Mouse (Mus musculus): ENCODE measurements around the gene Ankfy1. TPM values are rescaled to one million over a fixed set of nuclear protein-coding genes. Genes with fewer than 3 reads are reported as not detected.
A peak's percentile ranks its signal among the peaks of the same experiment; 100 is the strongest.

Gene Ankfy1
- total RNA-seq (2014; rRNA removed; ENCODE audit: low replicate concordance) (27.4 and 31.0 TPM in 2 replicates), polyA plus RNA-seq (2015; fragmentation: Nextera tagmentation; extraction: Ambion mirVana) (6.3 and 7.6 TPM in 2 replicates)

GRCm38 (mm10) chr11:72689551-72690510 is at the start of gene Ankfy1:
TSS of gene Ankfy1 (plus strand) at chr11:72690006.
- TF ChIP-seq EP300 (IDR thresholded peaks at IDR 0.05; ENCODE audit: low read depth) (peak; percentile 93), CTCF (IDR thresholded peaks at IDR 0.05; ENCODE audit: low read depth) (no peak)
- peaks cover 11% of the 10 kb centered on the region for H3K4me1 ChIP-seq (ENCODE audit: control insufficient read depth, insufficient read depth)
- H3K27ac ChIP-seq (ENCODE audit: low read depth), result peak within 1 kb of the TSS; percentile 81
- H3K9ac ChIP-seq (replicated peaks; ENCODE audit: low read depth, low read length), result peak within 1 kb of the TSS; percentile 81
- H3K9me3 ChIP-seq (replicated peaks; ENCODE audit: control insufficient read depth, low read length), result no peaks in the 10 kb centered on the region
- H3K36me3 ChIP-seq (replicated peaks; ENCODE audit: control insufficient read depth, insufficient read depth, low read length), result peaks cover 8% of the 10 kb centered on the region; the same call in 1 of the 2 replicates
- H3K4me3 ChIP-seq (ENCODE audit: low read depth, low read length), result peak within 1 kb of the TSS; percentile 82
- peak within 1 kb of the TSS; percentile 75 for H3K4me2 ChIP-seq (ENCODE audit: low read depth, low read length)
- DNase-seq (ENCODE audit: low spot score) (peak; percentile 93), ATAC-seq (ENCODE audit: insufficient read depth, low read depth) (peak; percentile 98)
- H3K27me3 ChIP-seq (ENCODE audit: control insufficient read depth, insufficient read depth, low read length), result no peaks in the 10 kb centered on the region
- WGBS, result under 1% methylated on average over 56 of the region's 56 CpGs

DNA sequence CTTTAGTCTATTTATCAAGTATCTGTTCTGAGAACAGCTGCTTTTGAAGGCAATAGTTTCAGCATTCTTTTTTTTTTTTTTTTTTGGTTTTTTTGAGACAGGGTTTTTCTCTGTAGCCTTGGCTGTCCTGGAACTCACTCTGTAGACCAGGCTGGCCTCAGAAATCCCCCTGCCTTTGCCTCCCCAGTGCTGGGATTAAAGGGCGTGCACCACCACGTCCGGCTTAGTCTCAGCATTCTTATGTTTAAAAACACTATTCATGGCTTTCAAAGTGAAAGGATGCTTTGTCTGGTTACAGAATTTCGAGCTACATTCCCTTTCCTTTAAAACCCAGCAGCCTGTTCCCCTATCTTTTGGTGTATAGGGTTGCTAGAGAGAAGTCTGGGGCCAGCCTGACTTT is 47.1 kb upstream of the Ankfy1 start:
- Histone ChIP-seq H3K4me3 (ENCODE audit: low read depth, low read length) (no peak overlapping the region), H3K27ac (ENCODE audit: low read depth) (0 out of 2 replicates have a peak overlapping the region, but pooled peaks have one; percentile 20), H3K36me3 (replicated peaks; ENCODE audit: control insufficient read depth, insufficient read depth, low read length) (no peaks in the 10 kb centered on the region), H3K4me2 (ENCODE audit: low read depth, low read length) (no peak overlapping the region), H3K9me3 (replicated peaks; ENCODE audit: control insufficient read depth, low read length) (no peaks in the 10 kb centered on the region), H3K27me3 (ENCODE audit: control insufficient read depth, insufficient read depth, low read length) (no peaks in the 10 kb centered on the region), H3K9ac (replicated peaks; ENCODE audit: low read depth, low read length) (no peak overlapping the region), H3K4me1 (ENCODE audit: control insufficient read depth, insufficient read depth) (no peaks in the 10 kb centered on the region)
- ATAC-seq (ENCODE audit: insufficient read depth, low read depth) (no peak), DNase-seq (ENCODE audit: low spot score) (no peak)
- TF ChIP-seq EP300 (IDR thresholded peaks at IDR 0.05; ENCODE audit: low read depth) (no peak), CTCF (IDR thresholded peaks at IDR 0.05; ENCODE audit: low read depth) (no peak)
- 71% methylated on average over 4 of the region's 4 CpGs for WGBS

DNA sequence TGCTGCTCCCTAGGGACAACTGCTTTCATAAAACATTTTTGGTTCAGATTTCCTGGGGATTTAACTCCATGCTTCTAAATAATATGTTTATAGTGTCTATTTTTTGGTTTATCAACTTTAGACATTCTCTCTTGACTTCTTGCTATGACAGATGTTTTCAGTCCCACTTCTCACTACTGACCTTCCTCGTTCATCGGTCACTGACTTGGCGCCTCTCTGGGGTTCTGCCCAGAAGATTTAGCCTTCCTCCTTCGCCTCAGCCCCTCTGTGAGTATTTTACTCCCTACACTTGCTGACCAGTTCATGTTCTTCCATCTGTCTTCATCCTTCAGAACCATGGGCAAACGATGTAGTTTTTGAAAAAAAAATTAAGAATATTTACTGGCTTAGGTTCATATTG is 44.4 kb upstream of the Ankfy1 start:
- Histone ChIP-seq H3K4me2 (ENCODE audit: low read depth, low read length) (no peak overlapping the region), H3K9ac (replicated peaks; ENCODE audit: low read depth, low read length) (no peak overlapping the region), H3K4me1 (ENCODE audit: control insufficient read depth, insufficient read depth) (no peaks in the 10 kb centered on the region), H3K9me3 (replicated peaks; ENCODE audit: control insufficient read depth, low read length) (no peaks in the 10 kb centered on the region), H3K27ac (ENCODE audit: low read depth) (no peak overlapping the region), H3K27me3 (ENCODE audit: control insufficient read depth, insufficient read depth, low read length) (no peaks in the 10 kb centered on the region), H3K36me3 (replicated peaks; ENCODE audit: control insufficient read depth, insufficient read depth, low read length) (no peaks in the 10 kb centered on the region), H3K4me3 (ENCODE audit: low read depth, low read length) (no peak overlapping the region)
- TF ChIP-seq EP300 (IDR thresholded peaks at IDR 0.05; ENCODE audit: low read depth) (no peak), CTCF (IDR thresholded peaks at IDR 0.05; ENCODE audit: low read depth) (no peak)
- DNase-seq (ENCODE audit: low spot score) (no peak), ATAC-seq (ENCODE audit: insufficient read depth, low read depth) (no peak)
- WGBS, result 80% methylated on average over 5 of the region's 5 CpGs

GRCm38 (mm10) chr11:72650347-72650746 is 39.5 kb upstream of the Ankfy1 start:
- Histone ChIP-seq H3K4me2 (ENCODE audit: low read depth, low read length) (no peak overlapping the region), H3K9ac (replicated peaks; ENCODE audit: low read depth, low read length) (no peak overlapping the region), H3K4me1 (ENCODE audit: control insufficient read depth, insufficient read depth) (no peaks in the 10 kb centered on the region), H3K36me3 (replicated peaks; ENCODE audit: control insufficient read depth, insufficient read depth, low read length) (no peaks in the 10 kb centered on the region), H3K4me3 (ENCODE audit: low read depth, low read length) (no peak overlapping the region), H3K9me3 (replicated peaks; ENCODE audit: control insufficient read depth, low read length) (no peaks in the 10 kb centered on the region), H3K27me3 (ENCODE audit: control insufficient read depth, insufficient read depth, low read length) (no peaks in the 10 kb centered on the region), H3K27ac (ENCODE audit: low read depth) (no peak overlapping the region)
- DNase-seq (ENCODE audit: low spot score), result no peak
- TF ChIP-seq EP300 (IDR thresholded peaks at IDR 0.05; ENCODE audit: low read depth) (no peak), CTCF (IDR thresholded peaks at IDR 0.05; ENCODE audit: low read depth) (no peak)
- 77% methylated on average over 2 of the region's 2 CpGs for WGBS
- ATAC-seq (ENCODE audit: insufficient read depth, low read depth), result no peak

GRCm38 (mm10) chr11:72659918-72660317 is 29.9 kb upstream of the Ankfy1 start:
- no peaks in the 10 kb centered on the region for H3K27me3 ChIP-seq (ENCODE audit: control insufficient read depth, insufficient read depth, low read length)
- no peak overlapping the region for H3K4me2 ChIP-seq (ENCODE audit: low read depth, low read length)
- H3K4me3 ChIP-seq (ENCODE audit: low read depth, low read length), result no peak overlapping the region
- H3K4me1 ChIP-seq (ENCODE audit: control insufficient read depth, insufficient read depth), result no peaks in the 10 kb centered on the region
- no peak overlapping the region for H3K27ac ChIP-seq (ENCODE audit: low read depth)
- TF ChIP-seq CTCF (IDR thresholded peaks at IDR 0.05; ENCODE audit: low read depth), result peak; percentile 34
- no peak for TF ChIP-seq EP300 (IDR thresholded peaks at IDR 0.05; ENCODE audit: low read depth)
- no peaks in the 10 kb centered on the region for H3K9me3 ChIP-seq (replicated peaks; ENCODE audit: control insufficient read depth, low read length)
- H3K36me3 ChIP-seq (replicated peaks; ENCODE audit: control insufficient read depth, insufficient read depth, low read length), result no peaks in the 10 kb centered on the region
- no peak for ATAC-seq (ENCODE audit: insufficient read depth, low read depth)
- no peak overlapping the region for H3K9ac ChIP-seq (replicated peaks; ENCODE audit: low read depth, low read length)
- DNase-seq (ENCODE audit: low spot score), result no peak
